Mouse (Mus musculus) small intestine, adult 2 months (tissue): ENCODE measurements around the gene Sim2.

ENCODE experiments used
- CTCF ChIP-seq: fragments of 200-500 bp; IDR thresholded peaks from 2 replicates; pipeline ENCODE4 v1.5.1; 2012; ENCODE audit warnings: low read depth, mild to moderate bottlenecking, control low read depth, inconsistent platforms, low read length, moderate library complexity, mixed read lengths; ENCODE audit not compliant: insufficient replicate concordance, insufficient read length; ENCODE audit errors: extremely low read depth
- POLR2A ChIP-seq: fragments of 200-500 bp; IDR thresholded peaks from 2 replicates; pipeline ENCODE4 v1.6.1; 2012; ENCODE audit warnings: low read depth, mild to moderate bottlenecking, control low read depth, inconsistent platforms, low read length, moderate library complexity

DNA sequence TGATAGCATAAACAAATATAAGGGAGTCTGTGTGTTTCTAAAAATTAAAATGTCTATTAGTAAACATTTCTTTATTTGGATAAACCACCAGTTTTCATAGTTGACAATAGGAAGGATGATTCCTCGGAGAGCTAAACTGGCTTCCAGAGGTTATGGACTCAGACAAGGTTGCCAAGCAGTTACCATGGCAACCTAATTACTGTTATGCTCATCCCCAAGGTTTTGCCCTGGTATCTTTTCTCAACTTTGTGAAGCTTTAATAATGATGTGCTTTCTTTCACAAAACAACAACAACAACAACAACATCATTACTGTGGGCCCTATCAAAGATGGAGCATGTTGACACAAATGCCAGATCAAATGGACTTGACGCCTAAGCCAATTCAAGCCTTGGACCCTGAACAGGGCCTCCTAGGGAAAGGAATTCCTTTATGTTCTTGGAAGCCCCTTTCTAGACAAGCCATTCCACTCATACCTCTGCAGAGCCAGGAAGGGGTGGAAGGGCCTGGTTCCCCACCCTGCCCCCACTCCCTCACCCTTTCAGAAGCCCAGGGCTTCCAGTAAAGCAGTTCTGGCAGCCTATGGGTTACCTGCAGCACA, 43.6 kb downstream of the Sim2 start:
- TF ChIP-seq CTCF (no peak), POLR2A (no peak)
